Mouse (Mus musculus) urinary bladder, postnatal 36 days (tissue): ENCODE measurements around the gene Bola1.
"Not testable (repeated sequence)": the region's sequence is repeated elsewhere in the genome, so short reads cannot be mapped to it uniquely, and the experiment has no call there.

Source experiments
- DNase-seq, 2 experiments: peaks; one replicate each; pipeline ENCODE4 v3.0.0; 2022; ENCODE audit warnings: low spot score in 2 of 2, mixed read lengths in 1 of 2

Gene Bola1

DNA sequence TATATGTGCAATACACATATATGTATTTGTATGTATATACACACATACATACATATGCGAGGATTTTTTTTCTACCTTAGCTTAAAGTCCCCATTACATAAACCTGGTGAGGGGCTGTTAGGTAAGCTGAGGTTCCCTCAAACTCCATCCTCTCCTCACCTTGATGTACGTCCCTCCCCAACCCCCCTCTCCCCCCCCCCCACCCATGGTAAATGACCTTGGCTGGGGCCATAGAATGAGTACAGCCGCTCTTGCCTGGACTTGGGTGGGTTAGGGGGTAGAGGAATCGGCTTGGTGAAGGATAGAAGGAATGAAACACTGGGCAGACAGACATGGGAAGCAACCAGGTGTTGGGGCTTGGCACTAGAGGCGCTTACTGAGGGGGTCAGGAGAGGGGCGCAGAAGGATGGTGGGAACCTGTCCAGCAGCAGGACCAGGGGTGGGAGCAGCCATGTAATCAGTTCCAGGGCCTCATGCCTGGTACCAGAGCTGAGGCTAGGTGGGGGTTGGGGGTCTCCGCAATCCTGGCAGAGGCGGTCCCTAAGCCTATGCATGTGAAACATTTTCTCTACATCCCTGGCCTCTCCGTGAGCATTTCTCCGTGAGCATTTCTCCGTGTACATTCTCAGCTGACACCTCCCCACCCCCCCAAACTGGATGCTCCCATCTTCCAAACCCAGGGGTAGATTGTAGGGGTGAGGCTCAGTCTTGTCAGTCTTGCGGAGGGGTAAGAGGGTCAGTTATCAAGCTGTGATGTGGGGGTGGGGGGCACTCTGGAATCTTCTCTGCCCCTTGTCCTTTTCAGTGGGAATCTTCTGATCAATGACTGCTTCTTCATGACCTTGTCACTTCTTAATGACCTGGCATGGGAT is 37.8 kb downstream of the Bola1 start:
- DNase-seq, result no peak

DNA sequence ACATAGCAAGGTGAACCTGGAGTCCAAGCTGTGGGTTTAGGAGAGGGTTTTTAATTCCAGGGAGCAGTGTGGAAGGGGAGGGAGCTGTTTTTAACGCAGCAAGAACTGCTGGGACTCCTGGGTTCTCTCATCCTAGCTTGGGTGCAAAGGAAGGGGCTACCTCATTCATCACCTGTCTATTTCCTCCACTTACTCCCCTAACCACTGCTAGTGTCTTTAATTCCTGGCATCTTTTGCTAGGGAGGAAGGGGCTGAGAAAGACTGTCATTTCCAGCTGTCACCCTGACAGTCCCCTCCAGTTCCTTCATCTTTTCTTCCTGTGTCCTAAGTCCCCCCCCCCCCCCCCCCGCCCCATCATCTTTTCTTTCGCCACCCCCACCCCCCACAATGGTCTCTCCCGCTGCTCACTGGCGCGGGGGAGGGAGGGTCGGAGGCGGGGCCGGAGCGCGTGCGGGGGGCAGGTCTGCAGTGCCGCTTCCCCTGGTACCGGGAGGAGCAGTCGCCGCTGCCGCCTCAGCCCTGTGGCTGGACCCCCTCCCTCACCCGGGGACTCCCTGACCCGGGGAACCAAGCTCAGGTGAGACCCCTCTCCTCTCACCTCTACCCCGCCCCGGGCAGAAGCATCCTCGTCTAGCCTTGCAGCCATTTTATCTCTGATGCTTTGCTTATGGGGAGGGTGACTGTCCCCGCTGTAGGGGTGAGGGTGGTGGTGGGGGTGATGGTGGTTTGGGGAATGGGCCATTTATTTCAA is 38.6 kb downstream of the Bola1 start, which contains the start of gene Sv2a:
Gene Sv2a, plus strand, starts transcription at position 425 of the 751 bp plus-strand sequence.
- DNase-seq, result no peak

DNA sequence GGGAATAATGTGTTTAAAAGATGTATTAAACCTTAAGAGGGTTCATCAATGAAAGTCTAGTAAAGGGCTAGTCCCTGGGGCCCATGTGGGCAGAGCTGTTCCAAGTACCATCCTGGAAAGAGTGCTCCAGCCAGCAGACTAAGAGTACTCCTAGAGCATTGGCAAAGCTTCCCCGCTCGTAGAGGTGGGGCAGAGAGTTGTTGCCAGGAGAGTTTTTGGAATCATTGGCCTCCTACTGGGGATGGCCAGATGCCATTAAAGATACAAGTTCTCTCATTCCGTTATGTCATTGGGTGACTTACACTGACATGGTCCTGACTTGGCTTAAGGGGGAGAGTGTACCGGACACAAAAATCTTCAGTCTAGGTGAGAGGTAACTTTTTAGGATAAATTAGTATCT is 40.0 kb downstream of the Bola1 start:
- DNase-seq, result peak in 1 of 2 experiments; percentile 62

DNA sequence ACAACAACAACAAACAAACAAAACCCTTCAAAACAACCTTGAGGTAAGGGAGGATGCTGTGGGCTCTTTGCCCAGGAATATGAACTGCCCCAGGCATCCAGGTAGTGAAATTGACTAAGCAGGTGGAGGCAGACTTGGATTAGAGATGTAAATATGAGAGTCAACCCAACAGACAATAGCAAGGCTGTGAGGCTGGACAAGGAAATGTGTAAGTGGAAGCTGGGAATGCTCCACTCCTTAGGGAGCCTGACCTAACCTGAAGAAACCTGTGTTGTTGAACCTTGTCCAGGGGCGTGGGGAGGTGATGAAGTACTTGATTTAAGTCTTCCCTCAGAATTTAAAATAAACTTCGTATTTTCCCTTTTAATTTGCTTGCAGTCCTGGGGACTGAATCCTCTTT is 40.6 kb downstream of the Bola1 start:
- DNase-seq, result no peak

DNA sequence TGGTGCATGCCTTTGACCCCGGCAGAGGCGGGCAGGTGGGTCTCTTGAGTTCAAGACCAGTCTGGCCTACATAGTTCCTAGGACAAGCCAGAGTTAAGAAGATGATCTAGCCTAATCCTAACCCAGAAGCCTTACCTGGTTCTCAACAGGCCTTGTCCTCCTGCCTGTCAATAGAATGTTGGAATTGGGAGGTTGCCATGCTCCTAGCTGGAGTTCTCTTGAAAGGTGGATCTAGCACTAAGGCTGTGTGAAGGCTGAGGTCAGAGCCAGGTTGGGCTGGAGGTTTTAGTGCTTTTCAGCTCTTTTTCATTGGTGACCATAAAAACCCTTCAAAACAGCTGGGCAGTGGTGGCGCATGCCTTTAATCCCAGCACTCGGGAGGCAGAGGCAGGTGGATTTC is 41.1 kb downstream of the Bola1 start:
- no peak for DNase-seq

DNA sequence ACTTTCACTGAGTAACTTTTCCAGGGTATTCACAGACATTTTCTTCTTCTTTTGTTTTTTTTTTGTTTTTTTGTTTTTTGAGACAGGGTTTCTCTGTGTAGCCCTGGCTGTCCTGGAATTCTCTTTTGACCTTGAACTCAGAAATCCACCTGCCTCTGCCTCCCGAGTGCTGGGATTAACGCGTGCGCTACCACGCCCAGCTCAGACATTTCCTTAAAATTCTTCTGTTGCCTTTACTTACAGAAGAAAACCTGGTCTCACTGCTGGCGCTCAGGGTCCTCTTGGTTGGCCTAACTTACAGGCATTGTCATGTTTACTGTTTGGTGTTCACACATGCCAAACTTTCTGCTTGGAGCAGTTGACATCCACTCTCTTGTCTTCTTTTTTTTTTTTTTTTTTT is 44.3 kb downstream of the Bola1 start:
- no peak for DNase-seq

DNA sequence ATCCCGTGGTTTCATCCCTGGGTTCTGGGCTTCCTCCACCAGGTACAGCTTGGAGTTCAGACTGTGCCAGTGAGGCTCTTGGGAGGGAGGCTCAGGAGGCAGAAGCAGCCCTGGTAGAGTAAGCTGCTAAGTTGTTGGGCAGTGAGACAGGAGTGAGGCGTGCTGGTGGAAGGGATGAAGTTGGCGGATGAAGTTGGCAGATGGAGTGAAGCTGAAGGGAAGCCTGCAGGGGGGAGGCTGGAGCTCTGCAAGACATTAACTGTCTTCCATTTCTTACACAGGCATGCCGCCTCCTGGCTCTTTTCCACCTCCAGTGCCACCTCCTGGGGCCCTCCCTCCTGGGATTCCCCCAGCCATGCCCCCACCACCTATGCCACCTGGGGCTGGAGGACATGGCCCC is 45.5 kb downstream of the Bola1 start:
- not testable (repeated sequence) for DNase-seq

DNA sequence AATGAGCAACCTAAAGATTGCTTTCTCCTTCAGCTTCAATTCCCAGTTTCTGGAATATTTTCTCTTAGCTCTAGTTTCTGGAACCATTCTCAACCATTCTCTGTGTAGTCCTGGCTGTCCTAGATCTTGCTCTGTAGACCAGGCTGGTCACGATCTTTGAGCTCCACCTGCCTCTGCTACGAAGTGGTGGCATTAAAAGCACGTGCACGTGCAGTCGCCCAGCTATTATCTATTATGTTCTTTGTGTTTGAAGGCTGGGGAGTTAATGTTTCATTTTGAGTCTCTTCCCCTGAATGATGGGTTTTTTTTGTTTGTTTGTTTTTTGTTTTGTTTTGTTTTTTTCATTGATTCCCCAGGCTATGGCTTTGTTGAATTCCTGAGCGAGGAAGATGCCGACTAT is 46.3 kb downstream of the Bola1 start:
- DNase-seq, result no peak

DNA sequence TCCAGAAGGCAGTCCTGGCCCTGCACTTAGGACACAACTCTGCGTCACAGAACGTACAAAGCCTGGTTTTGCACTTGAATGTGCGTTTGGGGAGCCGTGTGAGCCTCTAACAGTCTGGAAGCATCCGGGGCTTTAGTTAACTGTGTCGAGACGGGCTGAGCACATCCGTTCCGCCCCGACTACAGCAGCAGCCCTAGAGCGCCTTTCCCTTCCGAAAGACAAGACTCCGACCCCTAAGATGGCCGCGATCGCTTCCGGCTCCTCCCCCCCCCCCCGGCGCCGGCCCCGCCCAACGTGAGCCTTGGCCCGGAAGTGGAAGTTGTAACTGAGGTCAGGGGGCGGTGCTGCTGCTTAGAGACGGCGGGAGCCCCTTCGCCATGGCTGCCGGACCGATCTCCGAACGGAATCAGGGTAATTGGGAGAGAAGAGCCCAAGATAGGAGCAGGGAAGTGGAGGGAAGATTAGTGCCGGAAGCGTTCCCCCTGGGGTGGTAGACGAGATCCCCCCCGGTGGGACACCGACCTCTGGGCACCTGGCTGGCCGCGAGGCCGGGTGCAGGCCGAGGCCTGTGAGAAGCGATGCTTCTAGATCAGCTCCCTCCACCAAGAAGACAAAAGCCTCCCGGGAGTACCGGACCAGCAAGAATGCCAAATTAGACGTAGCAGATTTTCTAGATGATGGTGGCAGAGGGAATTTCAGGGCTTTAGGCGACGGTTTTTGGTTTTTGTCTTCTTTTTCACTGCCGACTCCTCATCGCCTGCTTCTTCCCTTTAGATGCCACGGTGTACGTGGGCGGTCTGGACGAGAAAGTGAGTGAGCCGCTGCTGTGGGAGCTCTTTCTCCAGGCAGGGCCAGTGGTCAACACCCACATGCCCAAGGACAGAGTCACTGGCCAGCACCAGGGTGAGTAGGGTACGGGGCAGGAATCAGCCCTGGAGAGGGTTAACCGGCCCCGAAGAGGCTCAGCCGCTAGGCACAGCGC is 47.0 kb downstream of the Bola1 start, which contains the start of gene Sf3b4:
Gene Sf3b4, plus strand, starts transcription at position 136 of the 982 bp plus-strand sequence.
- peak; percentile 75 to 84 for DNase-seq

DNA sequence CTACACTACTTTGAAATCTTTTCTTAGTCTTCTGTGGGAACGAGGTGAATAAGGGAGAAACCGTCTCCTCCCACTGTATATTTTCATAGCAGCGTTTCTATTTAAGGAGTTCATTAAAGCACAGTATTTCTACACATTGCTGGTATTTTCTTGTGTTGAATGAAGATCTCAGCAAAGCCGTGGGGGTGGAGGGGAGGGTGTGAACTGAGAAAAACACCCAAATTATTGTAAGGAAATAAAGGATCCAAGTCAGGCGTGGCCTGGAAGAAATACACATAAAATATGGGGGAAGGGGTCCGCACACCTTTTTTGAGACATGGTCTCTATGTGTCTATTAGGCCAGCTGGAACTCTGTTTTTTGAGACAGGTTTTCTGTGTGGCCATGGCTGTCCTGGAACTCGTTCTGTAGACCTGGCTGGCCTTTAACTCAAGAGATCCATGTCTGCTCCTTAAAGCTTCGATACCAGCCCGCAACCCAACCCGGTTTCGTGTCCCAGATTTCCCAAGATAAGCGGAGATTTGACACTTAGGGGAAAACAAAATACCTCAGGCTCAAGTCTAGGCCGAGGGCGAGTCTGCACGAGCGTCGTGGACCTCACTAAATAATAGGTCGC is 47.8 kb downstream of the Bola1 start:
- DNase-seq, result no peak

DNA sequence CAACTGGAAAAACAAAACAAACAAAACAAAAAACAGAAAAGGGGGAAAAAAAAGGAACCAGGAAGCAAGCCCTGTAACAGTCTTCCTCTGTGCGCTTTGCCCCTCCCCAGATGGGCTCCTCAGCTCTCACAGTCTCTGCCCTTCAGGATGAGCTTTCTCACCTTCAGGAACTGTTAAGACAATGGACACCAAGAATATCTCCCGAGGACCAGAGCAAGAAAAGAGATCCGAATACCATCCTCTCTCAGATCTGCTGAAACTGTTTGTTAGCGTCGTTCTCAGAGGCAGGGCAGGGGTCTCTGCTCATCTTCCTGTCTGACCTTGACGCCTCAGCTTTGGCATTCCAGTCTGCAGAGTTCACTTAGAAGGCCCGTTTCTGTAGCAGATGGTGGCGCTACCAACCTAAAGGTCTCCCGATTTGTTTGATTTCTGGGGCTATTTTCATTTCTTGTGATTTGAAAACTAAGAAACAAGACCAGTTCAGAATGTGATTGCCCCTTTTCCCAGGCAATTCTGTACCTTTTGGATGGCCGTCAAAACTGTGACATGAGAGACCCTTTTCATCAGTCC is 48.4 kb downstream of the Bola1 start:
- DNase-seq, result no peak

DNA sequence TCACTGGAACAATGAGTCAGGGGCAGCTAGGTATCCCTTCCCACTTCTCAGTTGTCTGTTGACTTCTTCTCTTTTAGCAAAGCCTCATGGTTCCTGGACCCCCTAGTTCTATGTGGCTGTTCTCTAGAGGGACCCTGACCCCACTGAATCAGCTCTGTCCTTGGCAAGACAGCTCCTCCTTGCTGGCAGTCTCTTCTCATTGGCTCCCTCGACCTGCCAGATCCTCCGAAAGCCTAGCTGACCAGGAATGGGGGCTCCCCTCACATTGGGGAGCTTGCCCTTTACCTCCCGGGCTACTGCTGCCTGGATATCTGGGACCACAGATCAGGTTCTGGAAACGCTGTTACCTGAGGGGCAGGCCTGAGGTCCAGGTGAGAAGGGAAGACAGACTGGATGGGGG is 49.2 kb downstream of the Bola1 start:
- no peak for DNase-seq

DNA sequence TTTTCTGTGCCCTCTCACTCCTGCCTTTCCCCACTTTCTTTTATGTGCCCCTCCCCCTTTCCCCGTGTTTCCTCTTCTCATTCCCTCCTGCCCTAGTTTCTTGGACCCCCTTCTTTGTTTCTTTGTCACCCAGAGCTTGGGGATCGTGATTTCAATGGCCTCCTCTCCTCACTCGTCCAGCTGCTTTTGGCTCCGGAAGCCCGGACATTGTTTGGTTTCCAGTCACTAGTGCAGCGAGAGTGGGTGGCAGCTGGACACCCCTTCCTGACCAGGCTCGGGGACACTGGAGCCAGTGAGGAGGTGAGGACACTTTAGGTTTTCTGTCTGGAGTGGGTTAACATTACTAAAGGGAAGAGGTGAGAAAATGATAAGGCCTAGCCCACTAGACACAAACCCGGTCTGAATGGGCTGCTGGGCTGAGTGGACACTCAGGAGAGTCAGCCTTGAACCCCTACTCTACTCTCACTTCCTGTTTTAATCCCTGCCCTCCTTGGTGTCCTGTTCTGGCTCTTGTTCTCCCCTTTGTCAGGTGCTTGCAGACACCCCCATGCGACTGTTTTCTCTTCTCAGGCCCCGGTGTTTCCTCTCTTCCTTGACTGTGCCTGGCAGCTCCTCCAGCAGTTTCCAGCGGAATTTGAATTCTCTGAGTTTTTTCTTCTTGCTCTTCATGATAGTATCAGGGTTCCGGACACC is 50.9 kb downstream of the Bola1 start:
- no peak for DNase-seq

DNA sequence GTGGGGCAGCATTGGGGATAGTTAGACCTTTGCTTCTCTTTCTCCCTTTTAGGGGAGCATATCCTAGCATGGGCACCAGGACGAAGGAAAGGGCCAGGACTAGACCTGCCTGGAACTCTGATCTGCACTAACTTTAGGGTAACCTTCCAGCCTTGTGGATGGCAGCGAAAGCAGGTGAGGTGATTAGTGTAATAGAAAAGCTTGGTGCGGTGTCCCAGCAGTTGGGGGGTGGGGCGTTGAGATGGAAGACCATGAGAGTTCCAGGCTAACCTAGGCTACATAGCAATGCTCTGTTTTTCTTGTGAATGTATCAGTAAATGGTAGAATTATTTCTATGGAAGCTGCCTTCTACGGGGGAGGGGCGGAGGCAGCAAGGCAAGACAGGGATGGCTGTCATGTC is 56.5 kb downstream of the Bola1 start:
- no peak for DNase-seq

DNA sequence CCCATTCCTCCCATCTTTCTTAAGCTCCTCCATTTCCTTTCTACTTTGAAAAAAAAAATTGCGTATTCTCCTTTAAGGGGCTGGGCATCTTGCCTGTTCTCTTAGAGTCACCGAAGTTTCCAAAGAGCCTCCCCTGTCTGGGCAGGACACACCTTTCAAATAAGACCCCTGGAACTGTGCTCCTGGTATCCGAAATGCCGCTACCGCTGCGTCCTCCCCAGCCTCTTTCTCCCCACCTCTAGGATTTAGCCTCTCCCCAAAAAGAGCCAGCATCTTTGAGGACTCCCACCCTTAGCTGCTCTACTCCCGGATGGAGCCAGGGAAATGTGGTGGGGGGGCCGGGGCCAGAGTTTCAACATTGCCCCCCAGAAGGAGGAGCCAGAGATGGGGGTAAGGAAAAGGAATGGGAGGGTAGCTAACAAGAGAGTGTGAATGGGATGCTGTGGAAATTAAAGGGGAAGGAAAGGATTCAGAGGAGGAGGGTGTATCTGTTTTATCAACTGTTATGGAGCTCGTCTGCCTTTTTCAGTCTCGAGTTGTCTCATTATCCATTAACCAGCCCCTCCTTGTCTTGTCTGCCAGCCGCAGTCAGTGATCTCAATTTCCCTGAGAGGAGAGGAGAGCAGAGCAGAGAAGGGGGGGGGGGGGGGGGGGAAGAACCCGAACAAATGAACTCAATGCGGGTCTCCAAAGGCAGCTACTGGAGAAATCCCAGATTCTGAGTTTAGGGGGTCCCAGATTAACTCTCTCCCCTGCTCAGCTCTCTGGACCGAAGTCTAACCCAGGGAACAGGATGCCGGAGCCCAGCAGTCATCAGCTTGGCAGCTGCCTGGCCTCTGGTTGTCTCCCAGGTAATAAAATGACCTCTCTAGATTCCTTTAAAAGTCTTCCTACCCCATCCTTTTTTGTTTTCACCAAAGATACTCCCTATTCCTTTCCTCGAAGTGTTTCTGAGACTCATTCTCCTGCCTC is 57.4 kb downstream of the Bola1 start, which contains the start of gene Mtmr11:
Gene Mtmr11, plus strand, starts transcription at position 136 of the 972 bp plus-strand sequence.
- no peak for DNase-seq

DNA sequence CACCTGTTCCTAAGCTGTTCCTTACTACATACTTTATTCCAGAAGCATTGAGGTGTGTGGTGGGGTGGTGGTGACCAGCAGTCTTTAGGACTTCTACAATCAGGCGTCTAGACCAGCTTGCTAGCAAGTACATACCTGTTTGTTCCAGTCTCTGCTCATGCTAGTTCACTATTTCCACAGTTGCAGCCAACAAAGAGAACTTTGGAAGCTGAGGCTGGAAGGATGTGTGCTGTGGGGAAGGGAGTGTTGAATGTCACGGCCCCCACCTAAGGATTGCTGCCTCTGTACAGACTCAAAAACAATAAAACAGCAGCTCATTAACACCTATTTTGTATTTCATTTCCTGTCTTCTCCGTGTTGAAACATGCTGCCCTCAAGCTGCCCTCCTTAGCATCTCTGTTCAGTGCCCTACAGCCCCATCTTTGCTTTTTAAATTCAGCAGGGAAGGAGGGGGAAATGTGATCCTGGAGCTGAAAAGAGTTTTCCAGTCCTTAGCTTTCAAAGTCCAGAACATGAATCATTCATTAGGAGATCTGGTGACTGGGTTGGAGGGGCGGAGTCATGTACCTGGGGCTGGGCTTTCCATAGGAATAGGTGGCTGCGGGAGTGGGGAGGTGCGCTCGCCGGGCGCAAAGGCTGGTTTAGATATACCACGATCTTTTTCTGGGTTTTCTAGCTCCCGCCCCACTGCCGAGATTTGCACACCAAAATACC is 58.5 kb downstream of the Bola1 start:
- DNase-seq, result peak; percentile 65 to 74

DNA sequence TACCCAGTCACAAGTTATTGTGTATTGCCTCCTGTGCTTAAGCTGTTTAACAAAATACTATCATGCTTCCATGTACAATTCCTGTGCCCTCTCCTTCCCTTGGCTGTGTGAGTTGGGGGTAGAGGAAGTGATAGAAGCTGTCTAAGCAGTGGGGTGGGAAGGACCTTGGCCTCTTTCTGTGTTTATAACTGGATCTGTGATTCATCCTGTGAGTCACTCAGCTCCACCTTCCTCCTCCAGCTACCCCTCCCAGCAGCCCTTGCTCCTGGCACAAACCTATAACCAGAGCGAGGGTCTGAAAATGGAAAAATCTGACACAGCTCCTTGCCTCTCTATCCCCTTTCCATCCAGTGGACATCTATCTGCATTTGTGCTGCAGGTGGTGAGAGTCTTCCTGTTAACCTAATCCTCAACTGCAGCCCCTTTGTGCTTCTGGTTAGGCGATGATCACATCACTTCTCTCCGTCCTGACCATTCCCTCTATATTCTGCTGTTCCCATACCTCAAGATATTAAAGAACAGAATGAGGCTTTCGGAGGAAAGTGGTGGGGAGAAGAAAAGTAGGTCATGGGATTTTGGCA is 59.2 kb downstream of the Bola1 start:
- DNase-seq, result peak; percentile 67 to 71

DNA sequence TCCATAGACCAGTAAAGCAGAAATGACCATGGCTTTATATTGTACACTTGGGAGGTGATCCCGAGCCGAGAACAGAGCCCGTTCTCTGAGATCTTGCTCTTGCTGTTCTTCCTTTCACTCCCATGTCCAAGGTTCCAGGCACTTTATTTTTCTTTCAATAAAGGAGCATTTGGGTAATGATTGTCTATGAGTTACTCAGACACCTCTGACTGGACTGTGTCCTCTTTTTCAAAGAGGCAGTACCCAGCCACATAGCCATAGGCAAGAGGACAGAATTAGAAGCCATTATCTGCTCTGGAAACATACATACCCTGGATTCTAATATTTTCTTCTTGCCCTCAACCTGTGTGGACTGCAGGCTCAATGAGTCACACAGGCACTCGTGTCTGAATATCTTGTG is 59.7 kb downstream of the Bola1 start:
- no peak for DNase-seq
